ENCODE assay signal across 26 mouse cellular contexts in genomic region chr10:105738942-105739341, GRCm38 (mm10).
DNase-seq lines count a peak whose midpoint lies in the region; ATAC-seq and TF ChIP-seq lines count a peak whose summit lies in the region.
"Had no signal": no experiment of that assay in that cellular context is flagged by ENCODE, and none has a peak within 500 bp of the region (broad histone marks: within the 10 kb centered on the region; RNA-seq: fewer than 3 reads in every experiment).

No protein-coding gene starts in this region.

- ATAC-seq in embryonic facial prominence, embryonic 14.5 days (ENCODE audit: low read depth), result no peak
- peak; percentile 59; the same call in 1 of the 2 replicates for ATAC-seq in forebrain, embryonic 16.5 days
- ATAC-seq in forebrain, embryonic 11.5 days (replicated peaks; ENCODE audit: low FRiP score), result no peak
- ATAC-seq in lung, embryonic 14.5 days (ENCODE audit: insufficient read depth), result no peak
- ATAC-seq in stomach, postnatal 0 days (ENCODE audit: low FRiP score, low TSS enrichment), result peak; percentile 35; the same call in 1 of the 2 replicates
- ATAC-seq: activated CD4-positive, CD25-positive, alpha-beta regulatory T cell, adult 4 months; hindbrain, postnatal 0 days; inflammation-experienced regulatory T-cells, adult 6 months; intestine, embryonic 16.5 days had no signal

- H3K27ac ChIP-seq in embryonic facial prominence, embryonic 14.5 days (replicated peaks; ENCODE audit: low read depth, low read length), result no peak overlapping the region
- no peak overlapping the region for H3K27ac ChIP-seq in embryonic facial prominence, embryonic 10.5 days (replicated peaks)
- H3K27ac ChIP-seq in forebrain, embryonic 16.5 days (ENCODE audit: low read length), result no peak overlapping the region
- H3K27ac ChIP-seq in forebrain, embryonic 11.5 days (ENCODE audit: low read depth, low read length), result no peak overlapping the region
- no peak overlapping the region for H3K27ac ChIP-seq in lung, embryonic 14.5 days (ENCODE audit: low read depth)
- H3K27ac ChIP-seq in stomach, postnatal 0 days (replicated peaks), result no peak overlapping the region
- H3K27ac ChIP-seq: embryonic facial prominence, embryonic 13.5 days; heart, embryonic 10.5 days; heart, embryonic 13.5 days; hindbrain, embryonic 14.5 days; hindbrain, postnatal 0 days had no signal

- H3K27me3 ChIP-seq in embryonic facial prominence, embryonic 14.5 days (replicated peaks; ENCODE audit: control insufficient read depth, insufficient read depth, low read length), result no peaks in the 10 kb centered on the region
- H3K27me3 ChIP-seq in embryonic facial prominence, embryonic 10.5 days (replicated peaks; ENCODE audit: low read depth, poor library complexity, severe bottlenecking), result no peaks in the 10 kb centered on the region
- no peaks in the 10 kb centered on the region for H3K27me3 ChIP-seq in forebrain, embryonic 16.5 days (replicated peaks; ENCODE audit: control insufficient read depth, insufficient read depth, low read length)
- no peaks in the 10 kb centered on the region for H3K27me3 ChIP-seq in forebrain, embryonic 11.5 days (ENCODE audit: control insufficient read depth, insufficient read depth, low read length)
- no peaks in the 10 kb centered on the region for H3K27me3 ChIP-seq in lung, embryonic 14.5 days (ENCODE audit: insufficient read depth, low read length)
- no peaks in the 10 kb centered on the region for H3K27me3 ChIP-seq in stomach, postnatal 0 days (ENCODE audit: control insufficient read depth, insufficient read depth, low read length)
- H3K27me3 ChIP-seq: embryonic facial prominence, embryonic 13.5 days; heart, embryonic 13.5 days had no signal

- TF ChIP-seq CTCF in lung, embryonic 14.5 days (IDR thresholded peaks at IDR 0.05; ENCODE audit: low read depth), result no peak
- no peak for TF ChIP-seq CTCF in lung, adult 2 months (IDR thresholded peaks at IDR 0.05; ENCODE audit: insufficient read depth, low read length)
- no peak for TF ChIP-seq CTCF in stomach, postnatal 0 days (IDR thresholded peaks at IDR 0.05; ENCODE audit: low read depth)

- no peaks in the 10 kb centered on the region for H3K9me3 ChIP-seq in embryonic facial prominence, embryonic 14.5 days (ENCODE audit: control insufficient read depth, low read length)
- H3K9me3 ChIP-seq in embryonic facial prominence, embryonic 10.5 days, result no peaks in the 10 kb centered on the region
- no peaks in the 10 kb centered on the region for H3K9me3 ChIP-seq in forebrain, embryonic 16.5 days (ENCODE audit: control insufficient read depth, low read length)
- H3K9me3 ChIP-seq in forebrain, embryonic 11.5 days (ENCODE audit: control insufficient read depth, low read length), result no peaks in the 10 kb centered on the region
- H3K9me3 ChIP-seq in lung, embryonic 14.5 days (ENCODE audit: low read depth, low read length), result no peaks in the 10 kb centered on the region
- no peaks in the 10 kb centered on the region for H3K9me3 ChIP-seq in stomach, postnatal 0 days (ENCODE audit: control insufficient read depth, low read length)
- H3K9me3 ChIP-seq: embryonic facial prominence, embryonic 13.5 days; heart, embryonic 10.5 days; heart, embryonic 13.5 days had no signal

- DNase-seq in embryonic facial prominence, embryonic 14.5 days (ENCODE audit: low spot score), result peak; percentile 57
- no peak for DNase-seq in embryonic facial prominence, embryonic 10.5 days (ENCODE audit: low spot score)
- no peak for DNase-seq in forebrain, embryonic 11.5 days (ENCODE audit: low spot score)
- DNase-seq in lung, embryonic 14.5 days, result peak; percentile 41
- DNase-seq in lung, adult 2 months, result no peak
- DNase-seq in stomach, postnatal 0 days (ENCODE audit: low spot score), result no peak
- DNase-seq in yolk sac, embryonic 10.5 days (ENCODE audit: low spot score), result no peak
- DNase-seq: adrenal gland, adult 8-10 months; adrenal gland, postnatal 25 days; cerebellum, adult 11 months; cerebellum, adult 2 months; cerebellum, adult 9-11 months; cerebellum, postnatal 25 days; gastrocnemius, postnatal 25 days; heart, adult 18-20 months; heart, postnatal 14 days; heart, postnatal 4 days had no signal

- no peak for TF ChIP-seq EP300 in stomach, postnatal 0 days (optimal IDR thresholded peaks at IDR 0.05)

- H3K9ac ChIP-seq in embryonic facial prominence, embryonic 14.5 days (ENCODE audit: low read depth, low read length), result no peak overlapping the region
- H3K9ac ChIP-seq in forebrain, embryonic 16.5 days (replicated peaks; ENCODE audit: low read depth, low read length), result no peak overlapping the region
- no peak overlapping the region for H3K9ac ChIP-seq in forebrain, embryonic 11.5 days (ENCODE audit: low read length)
- H3K9ac ChIP-seq in lung, embryonic 14.5 days, result no peak overlapping the region
- H3K9ac ChIP-seq in stomach, postnatal 0 days (ENCODE audit: low read length), result no peak overlapping the region
- H3K9ac ChIP-seq: embryonic facial prominence, embryonic 13.5 days; heart, embryonic 13.5 days; hindbrain, embryonic 14.5 days had no signal

- no peak overlapping the region for H3K4me3 ChIP-seq in embryonic facial prominence, embryonic 14.5 days (ENCODE audit: low read depth, low read length)
- H3K4me3 ChIP-seq in embryonic facial prominence, embryonic 10.5 days, result no peak overlapping the region
- no peak overlapping the region for H3K4me3 ChIP-seq in forebrain, embryonic 16.5 days (replicated peaks; ENCODE audit: low read length)
- H3K4me3 ChIP-seq in forebrain, embryonic 11.5 days (ENCODE audit: low read depth, low read length), result no peak overlapping the region
- H3K4me3 ChIP-seq in lung, embryonic 14.5 days (ENCODE audit: low read depth, low read length), result no peak overlapping the region
- no peak overlapping the region for H3K4me3 ChIP-seq in lung, adult 2 months (replicated peaks; ENCODE audit: extremely low read depth, low read depth, low read length)
- H3K4me3 ChIP-seq in stomach, postnatal 0 days (ENCODE audit: low read depth, low read length), result no peak overlapping the region
- H3K4me3 ChIP-seq: embryonic facial prominence, embryonic 13.5 days; heart, embryonic 10.5 days; heart, embryonic 13.5 days had no signal

- no peaks in the 10 kb centered on the region for H3K36me3 ChIP-seq in embryonic facial prominence, embryonic 14.5 days (ENCODE audit: control insufficient read depth, insufficient read depth, low read length)
- H3K36me3 ChIP-seq in embryonic facial prominence, embryonic 10.5 days (replicated peaks), result no peaks in the 10 kb centered on the region
- H3K36me3 ChIP-seq in forebrain, embryonic 16.5 days (ENCODE audit: control insufficient read depth, insufficient read depth), result no peaks in the 10 kb centered on the region
- H3K36me3 ChIP-seq in forebrain, embryonic 11.5 days (ENCODE audit: control insufficient read depth, insufficient read depth, low read length), result no peaks in the 10 kb centered on the region
- H3K36me3 ChIP-seq in lung, embryonic 14.5 days (ENCODE audit: insufficient read depth), result no peaks in the 10 kb centered on the region
- no peaks in the 10 kb centered on the region for H3K36me3 ChIP-seq in stomach, postnatal 0 days (ENCODE audit: control insufficient read depth, insufficient read depth, low read length)
- H3K36me3 ChIP-seq: embryonic facial prominence, embryonic 13.5 days; heart, embryonic 10.5 days; heart, embryonic 13.5 days had no signal

- H3K4me1 ChIP-seq in embryonic facial prominence, embryonic 14.5 days (ENCODE audit: control insufficient read depth, insufficient read depth, low read length), result no peaks in the 10 kb centered on the region
- no peaks in the 10 kb centered on the region for H3K4me1 ChIP-seq in embryonic facial prominence, embryonic 10.5 days
- H3K4me1 ChIP-seq in forebrain, embryonic 16.5 days (replicated peaks; ENCODE audit: control insufficient read depth, insufficient read depth, low read length), result no peaks in the 10 kb centered on the region
- no peaks in the 10 kb centered on the region for H3K4me1 ChIP-seq in forebrain, embryonic 11.5 days (replicated peaks; ENCODE audit: control insufficient read depth, insufficient read depth, low read length)
- H3K4me1 ChIP-seq in lung, embryonic 14.5 days (ENCODE audit: insufficient read depth), result no peaks in the 10 kb centered on the region
- H3K4me1 ChIP-seq in lung, adult 2 months (ENCODE audit: control insufficient read depth, insufficient read depth, low read length), result no peaks in the 10 kb centered on the region
- H3K4me1 ChIP-seq in stomach, postnatal 0 days (replicated peaks; ENCODE audit: control insufficient read depth, insufficient read depth), result no peaks in the 10 kb centered on the region
- H3K4me1 ChIP-seq: embryonic facial prominence, embryonic 13.5 days; heart, embryonic 10.5 days; heart, embryonic 13.5 days had no signal

- WGBS in embryonic facial prominence, embryonic 14.5 days, result 63% methylated on average over 5 of the region's 5 CpGs
- WGBS in embryonic facial prominence, embryonic 10.5 days, result 81% methylated on average over 5 of the region's 5 CpGs
- 63% methylated on average over 5 of the region's 5 CpGs for WGBS in forebrain, embryonic 16.5 days
- 84% methylated on average over 5 of the region's 5 CpGs for WGBS in forebrain, embryonic 11.5 days
- 36% methylated on average over 5 of the region's 5 CpGs for whole genome bisulfite sequencing in lung, embryonic 14.5 days
- 47% methylated on average over 5 of the region's 5 CpGs for WGBS in lung, adult 2 months
- WGBS in stomach, postnatal 0 days, result 44% methylated on average over 5 of the region's 5 CpGs

- no peak overlapping the region for H3K4me2 ChIP-seq in embryonic facial prominence, embryonic 14.5 days (ENCODE audit: low read depth, low read length)
- H3K4me2 ChIP-seq in forebrain, embryonic 16.5 days (ENCODE audit: low read length), result no peak overlapping the region
- no peak overlapping the region for H3K4me2 ChIP-seq in forebrain, embryonic 11.5 days (ENCODE audit: low read depth, low read length, severe bottlenecking)
- no peak overlapping the region for H3K4me2 ChIP-seq in lung, embryonic 14.5 days
- H3K4me2 ChIP-seq in stomach, postnatal 0 days (replicated peaks; ENCODE audit: low read depth), result no peak overlapping the region
- H3K4me2 ChIP-seq: embryonic facial prominence, embryonic 13.5 days; heart, embryonic 13.5 days; hindbrain, embryonic 14.5 days had no signal

- TF ChIP-seq POLR2A in lung, adult 2 months (IDR thresholded peaks at IDR 0.05; ENCODE audit: borderline replicate concordance, extremely low read depth, low read depth, low read length), result no peak

Comparison
In these comparisons a context has a peak if more than half of its experiments do, and no peak if none do; other contexts are left out.
1. ATAC-seq: peak in forebrain, embryonic 16.5 days (single experiment) and stomach, postnatal 0 days (single experiment); none in embryonic facial prominence, embryonic 14.5 days (single experiment), forebrain, embryonic 11.5 days (single experiment) and lung, embryonic 14.5 days (single experiment).
2. DNase-seq: peak in embryonic facial prominence, embryonic 14.5 days (single experiment) and lung, embryonic 14.5 days (single experiment); none in embryonic facial prominence, embryonic 10.5 days (single experiment), forebrain, embryonic 11.5 days (single experiment), lung, adult 2 months (single experiment), stomach, postnatal 0 days (single experiment) and yolk sac, embryonic 10.5 days (single experiment).